Mouse (Mus musculus): ENCODE results near the gene Zfp553.

GRCm38 (mm10) chr7:127255965-127256364, 23.1 kb downstream of the Zfp553 start:
- TF ChIP-seq POLR2A (IDR thresholded peaks at IDR 0.05; ENCODE audit: insufficient read depth, low read depth, low read length) (no peak), CTCF (IDR thresholded peaks at IDR 0.05; ENCODE audit: insufficient read depth, low read depth, low read length) (no peak)

All from olfactory bulb, adult 2 months (tissue).